Mouse (Mus musculus): ENCODE measurements at regions not wholly inside any gene's neighbourhood (a gene's known extent, or its start where the extent isn't known, plus 50 kb on each side); places are given as distances from the start of the nearest gene placed in this dataset.
"Not testable (repeated sequence)": the region's sequence is repeated elsewhere in the genome, so short reads cannot be mapped to it uniquely, and the experiment has no call there.

GRCm38 (mm10) chr2:149203896-149204295 is 186.9 kb upstream of the Gm10750 start:
- no peak for DNase-seq (ENCODE audit: extremely low spot score)

- DNase-seq (ENCODE audit: extremely low spot score): no peak
Observed at GRCm38 (mm10) chr2:149195736-149196135, 178.7 kb upstream of the Gm10750 start.

- peak; percentile 39 for DNase-seq (ENCODE audit: extremely low spot score)
Observed at GRCm38 (mm10) chr2:149158434-149158833, 141.4 kb upstream of the Gm10750 start.

- DNase-seq (ENCODE audit: extremely low spot score): not testable (repeated sequence)
Observed at GRCm38 (mm10) chr2:149109551-149109950, 92.5 kb upstream of the Gm10750 start.

GRCm38 (mm10) chr2:149092146-149092545 is 75.1 kb upstream of the Gm10750 start:
- no peak for DNase-seq (ENCODE audit: extremely low spot score)
